Mouse (Mus musculus) intestine, postnatal 0 days (tissue): ENCODE data around the gene Chpt1. TPM values are rescaled to one million over a fixed set of nuclear protein-coding genes. Genes with fewer than 3 reads are reported as not detected.
"Not testable (repeated sequence)": the region's sequence is repeated elsewhere in the genome, so short reads cannot be mapped to it uniquely, and the experiment has no call there.

ENCODE experiments used
- ATAC-seq: fragments of 200-750 bp; cut with Nextera tagmentation; 2 replicates; pipeline ENCODE4 v1.8.0; 2017; ENCODE audit warnings: mild to moderate bottlenecking, moderate TSS enrichment, moderate library complexity
- H3K27ac ChIP-seq: fragments of 300-500 bp; sonication (generic); 2 replicates; pipeline ENCODE4 v1.5.1; 2014; ENCODE audit warnings: mild to moderate bottlenecking, low read depth, low read length, moderate library complexity
- H3K27me3 ChIP-seq: fragments of 300-500 bp; sonication (generic); replicated peaks from 2 replicates; pipeline ENCODE4 v1.6.1; 2014; ENCODE audit warnings: low read length, mixed read lengths; ENCODE audit not compliant: control insufficient read depth, insufficient read depth
- H3K36me3 ChIP-seq: fragments of 300-500 bp; sonication (generic); 2 replicates; pipeline ENCODE4 v1.6.1; 2014; ENCODE audit warnings: mild to moderate bottlenecking, moderate library complexity; ENCODE audit not compliant: control insufficient read depth, insufficient read depth
- H3K4me1 ChIP-seq: fragments of 300-500 bp; sonication (generic); replicated peaks from 2 replicates; pipeline ENCODE4 v1.6.1; 2014; ENCODE audit warnings: antibody characterized with exemption, low read length, mixed read lengths; ENCODE audit not compliant: control insufficient read depth, insufficient read depth
- H3K4me2 ChIP-seq: fragments of 300-500 bp; sonication (generic); replicated peaks from 2 replicates; pipeline ENCODE4 v1.6.1; 2014; ENCODE audit warnings: low read depth, mild to moderate bottlenecking, moderate library complexity
- H3K4me3 ChIP-seq: fragments of 300-500 bp; sonication (generic); 2 replicates; pipeline ENCODE4 v1.5.1; 2014; ENCODE audit warnings: low read depth, low read length
- H3K9ac ChIP-seq: fragments of 300-500 bp; sonication (generic); 2 replicates; pipeline ENCODE4 v1.6.1; 2014; ENCODE audit warnings: mild to moderate bottlenecking, low read depth, low read length
- H3K9me3 ChIP-seq: fragments of 300-500 bp; sonication (generic); 2 replicates; pipeline ENCODE4 v1.6.1; 2016; ENCODE audit warnings: mixed run types; ENCODE audit not compliant: control insufficient read depth
- CTCF ChIP-seq: sonication (generic); IDR thresholded peaks from 2 replicates; pipeline ENCODE4 v1.5.1; 2016; ENCODE audit warnings: low read depth, mild to moderate bottlenecking, control low read depth, antibody characterized with exemption, moderate library complexity
- WGBS: fragments of 180-500 bp; shearing (Covaris S2); extraction: QIAGEN DNeasy Blood & Tissue Kit; methylation state at CpG from one replicate; pipeline ENCODE4 v1.1.7; 2014; 5-methylcytosine and 5-hydroxymethylcytosine counted together
- polyA plus RNA-seq: library from polyadenylated mRNA; unstranded; fragments of >200 nt; fragmentation: Nextera tagmentation; extraction: Ambion mirVana; gene quantifications from 2 replicates; pipeline ENCODE4 v1.2.1, GENCODE M21; 2015

The Chpt1 gene
- polyA plus RNA-seq, 1 experiment from 2014 or later, result 631 TPM

- Histone ChIP-seq H3K36me3 (no peaks in the 10 kb centered on the region), H3K4me1 (no peaks in the 10 kb centered on the region), H3K27me3 (no peaks in the 10 kb centered on the region), H3K4me2 (no peak overlapping the region), H3K27ac (peak overlapping the region; percentile 66), H3K9ac (no peak overlapping the region), H3K4me3 (no peak overlapping the region), H3K9me3 (no peaks in the 10 kb centered on the region)
- 44% methylated on average over 1 of the region's 1 CpGs for WGBS
- ATAC-seq, result peak; percentile 84
- TF ChIP-seq CTCF, result no peak
Observed at GRCm38 (mm10) chr10:88523212-88523611, 19.3 kb upstream of the Chpt1 start.

- 51% methylated on average over 8 of the region's 8 CpGs for WGBS
- H3K9me3 ChIP-seq, result no peaks in the 10 kb centered on the region
- peak; percentile 95 for ATAC-seq
- H3K36me3 ChIP-seq, result no peaks in the 10 kb centered on the region
- TF ChIP-seq CTCF, result no peak
- no peaks in the 10 kb centered on the region for H3K27me3 ChIP-seq
- no peak overlapping the region for H3K4me3 ChIP-seq
- peak overlapping the region; percentile 58 for H3K27ac ChIP-seq
- H3K4me1 ChIP-seq, result no peaks in the 10 kb centered on the region
- H3K4me2 ChIP-seq, result no peak overlapping the region
- H3K9ac ChIP-seq, result no peak overlapping the region
Observed at GRCm38 (mm10) chr10:88522795-88523194, 18.9 kb upstream of the Chpt1 start.

GRCm38 (mm10) chr10:88515049-88515448 is 11.2 kb upstream of the Chpt1 start:
- peaks cover 10% of the 10 kb centered on the region; the same call in 1 of the 2 replicates for H3K4me1 ChIP-seq
- not testable (repeated sequence) for H3K27me3 ChIP-seq, H3K9ac ChIP-seq, H3K4me2 ChIP-seq, ATAC-seq, H3K9me3 ChIP-seq, H3K4me3 ChIP-seq, H3K36me3 ChIP-seq, H3K27ac ChIP-seq
- 78% methylated on average over 7 of the region's 7 CpGs for WGBS

- H3K27ac ChIP-seq, result 0 out of 2 replicates have a peak overlapping the region, but pooled peaks have one; percentile 28
- WGBS, result 40% methylated on average over 2 of the region's 2 CpGs
Observed at GRCm38 (mm10) chr10:88514495-88514894, 10.6 kb upstream of the Chpt1 start.

GRCm38 (mm10) chr10:88513574-88514135 is 9.8 kb upstream of the Chpt1 start:
- 76% methylated on average over 8 of the region's 8 CpGs for WGBS
- Histone ChIP-seq H3K9ac (no peak overlapping the region), H3K4me3 (no peak overlapping the region), H3K4me1 (peaks cover 10% of the 10 kb centered on the region; the same call in 1 of the 2 replicates), H3K4me2 (no peak overlapping the region), H3K9me3 (no peaks in the 10 kb centered on the region), H3K27me3 (no peaks in the 10 kb centered on the region), H3K27ac (peak overlapping the region; percentile 28; the same call in 1 of the 2 replicates), H3K36me3 (no peaks in the 10 kb centered on the region)
- TF ChIP-seq CTCF, result peak; percentile 10; the same call in 1 of the 2 replicates
- no peak for ATAC-seq

More at GRCm38 (mm10) chr10:88514495-88514894, 10.6 kb upstream of the Chpt1 start:
- Histone ChIP-seq H3K9ac (no peak overlapping the region), H3K4me1 (peaks cover 10% of the 10 kb centered on the region; the same call in 1 of the 2 replicates), H3K36me3 (no peaks in the 10 kb centered on the region), H3K9me3 (no peaks in the 10 kb centered on the region), H3K4me2 (no peak overlapping the region), H3K27me3 (no peaks in the 10 kb centered on the region), H3K4me3 (no peak overlapping the region)
- ATAC-seq, result peak; percentile 79
- peak; percentile 74 for TF ChIP-seq CTCF

GRCm38 (mm10) chr10:88511355-88511754 is 7.5 kb upstream of the Chpt1 start:
- Histone ChIP-seq H3K36me3 (no peaks in the 10 kb centered on the region), H3K9me3 (no peaks in the 10 kb centered on the region), H3K27me3 (no peaks in the 10 kb centered on the region), H3K27ac (peak overlapping the region; percentile 63), H3K9ac (no peak overlapping the region), H3K4me1 (peaks cover 15% of the 10 kb centered on the region), H3K4me3 (no peak overlapping the region), H3K4me2 (peak overlapping the region; percentile 17; the same call in 1 of the 2 replicates)
- no peak for TF ChIP-seq CTCF
- 40% methylated on average over 9 of the region's 9 CpGs for whole genome bisulfite sequencing
- peak; percentile 16; the same call in 1 of the 2 replicates for ATAC-seq
